Mouse (Mus musculus): ENCODE results near the gene Atxn10. TPM values are rescaled to one million over a fixed set of nuclear protein-coding genes. Genes with fewer than 3 reads are reported as not detected.

The Atxn10 gene
- total RNA-seq (2023): 10 to 100 TPM; 37.4 to 43.6 TPM

DNA sequence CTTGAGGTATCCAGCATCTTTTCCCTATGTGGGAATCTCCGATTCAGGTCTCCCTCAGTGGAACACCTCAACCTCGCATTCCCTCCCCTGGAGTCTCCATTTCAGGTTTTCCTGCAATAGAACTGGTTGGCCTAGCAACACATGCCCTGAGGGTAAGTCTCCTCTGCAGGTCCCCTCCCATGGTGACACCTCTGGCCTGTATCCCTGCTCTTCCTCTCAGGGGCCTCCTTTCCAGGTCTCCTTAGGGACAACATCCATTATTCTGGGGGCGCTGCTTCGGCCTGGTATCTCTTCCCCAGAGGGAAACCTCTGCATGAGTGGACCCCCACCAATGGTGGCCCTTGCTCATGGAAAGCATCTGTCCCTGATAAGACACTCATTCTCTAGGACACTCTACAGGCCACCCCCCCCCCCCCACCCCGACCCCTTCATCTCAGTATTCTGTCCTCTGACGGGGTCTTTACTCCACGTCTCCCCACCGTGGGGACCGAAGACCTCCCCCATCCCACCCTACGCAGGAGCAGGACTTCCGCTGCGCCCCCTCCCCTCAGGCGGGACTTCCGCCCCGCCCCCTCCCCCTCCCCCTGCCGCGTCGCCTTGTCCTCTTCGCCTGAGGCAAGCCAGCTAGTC, at the start of gene Atxn10:
Gene Atxn10 (plus strand): TSS at position 575 of the 630 bp plus-strand sequence.

DNA sequence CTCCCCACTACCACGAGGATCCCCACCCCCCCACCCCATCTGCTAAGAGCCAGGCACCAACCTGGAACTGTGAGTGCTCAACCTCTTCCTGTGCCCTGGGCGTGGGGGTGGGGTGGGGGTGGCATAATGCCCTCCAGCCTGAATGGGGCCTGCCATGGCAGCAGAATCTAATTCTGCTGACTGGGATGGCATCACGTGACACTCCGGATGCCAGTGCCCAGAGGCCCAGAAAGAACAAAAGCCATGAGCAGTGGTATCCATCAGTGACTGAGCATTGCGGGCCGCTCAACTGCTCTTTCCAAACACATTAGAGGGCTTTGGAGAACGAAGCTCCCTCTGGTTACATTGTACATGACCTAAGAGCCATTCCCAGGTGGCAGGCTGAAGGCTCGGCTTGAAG, 167.1 kb downstream of the Atxn10 start, which contains the start of gene 7530416G11Rik:
Gene 7530416G11Rik (minus strand): TSS at position 101 of the 400 bp plus-strand sequence.

Other genes with a start within 250 kb of the Atxn10 start
- gene Smc1b, start 204.3 kb upstream of the Atxn10 start, total RNA-seq (2023): not detected
- not detected for gene Ribc2, start 204.2 kb upstream of the Atxn10 start, total RNA-seq (2023)
- not detected for gene Fbln1, start 130.3 kb upstream of the Atxn10 start, total RNA-seq (2023)
- not detected for gene 7530416G11Rik, start 167.0 kb downstream of the Atxn10 start, total RNA-seq (2023)
- gene Wnt7b, start 246.2 kb downstream of the Atxn10 start, total RNA-seq (2023): not detected

Data from B cell, adult 67 days (primary cell).